Mouse (Mus musculus) stomach, postnatal 0 days (tissue): ENCODE measurements around the gene Oit3.

ENCODE experiments used
- CTCF ChIP-seq: IDR thresholded peaks from 2 replicates; pipeline ENCODE4 v1.5.1; 2016; ENCODE audit warnings: antibody characterized with exemption, low read depth, mild to moderate bottlenecking, moderate library complexity
- EP300 ChIP-seq: optimal IDR thresholded peaks from 2 replicates; pipeline ENCODE3; 2016; ENCODE audit warnings: antibody characterized with exemption

DNA sequence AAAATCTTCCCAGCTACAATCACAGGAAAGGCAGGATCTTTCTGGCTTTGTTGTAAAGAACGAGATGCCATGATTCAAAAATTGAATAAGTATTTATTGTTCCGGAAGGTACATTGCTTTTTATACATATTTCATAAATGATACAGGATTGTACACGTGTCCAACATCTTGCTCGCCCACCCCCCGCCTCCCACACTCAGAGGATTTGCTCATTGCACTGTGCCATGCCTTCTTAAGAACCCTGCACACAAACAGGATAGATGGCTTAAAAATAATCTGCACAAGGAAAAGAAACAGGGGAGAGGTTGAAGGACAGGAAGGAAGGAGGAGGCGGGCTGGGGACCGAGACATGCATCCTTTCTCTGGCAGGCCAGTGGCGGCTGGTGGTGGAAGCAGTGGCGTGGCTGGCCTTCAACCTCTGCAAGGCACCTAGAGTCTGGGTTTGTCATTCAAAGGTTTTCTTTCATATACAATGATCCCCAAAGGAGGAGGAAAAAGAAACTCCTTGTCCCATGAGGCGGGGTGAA lies 5.4 kb upstream of the Oit3 start:
- TF ChIP-seq CTCF (no peak), EP300 (no peak)
